Mouse (Mus musculus): ENCODE measurements around the gene Mrpl23. TPM values are rescaled to one million over a fixed set of nuclear protein-coding genes. Genes with fewer than 3 reads are reported as not detected.

Mrpl23 gene
- polyA plus RNA-seq, 1 experiment from 2014 or later, result 11.4 TPM

DNA sequence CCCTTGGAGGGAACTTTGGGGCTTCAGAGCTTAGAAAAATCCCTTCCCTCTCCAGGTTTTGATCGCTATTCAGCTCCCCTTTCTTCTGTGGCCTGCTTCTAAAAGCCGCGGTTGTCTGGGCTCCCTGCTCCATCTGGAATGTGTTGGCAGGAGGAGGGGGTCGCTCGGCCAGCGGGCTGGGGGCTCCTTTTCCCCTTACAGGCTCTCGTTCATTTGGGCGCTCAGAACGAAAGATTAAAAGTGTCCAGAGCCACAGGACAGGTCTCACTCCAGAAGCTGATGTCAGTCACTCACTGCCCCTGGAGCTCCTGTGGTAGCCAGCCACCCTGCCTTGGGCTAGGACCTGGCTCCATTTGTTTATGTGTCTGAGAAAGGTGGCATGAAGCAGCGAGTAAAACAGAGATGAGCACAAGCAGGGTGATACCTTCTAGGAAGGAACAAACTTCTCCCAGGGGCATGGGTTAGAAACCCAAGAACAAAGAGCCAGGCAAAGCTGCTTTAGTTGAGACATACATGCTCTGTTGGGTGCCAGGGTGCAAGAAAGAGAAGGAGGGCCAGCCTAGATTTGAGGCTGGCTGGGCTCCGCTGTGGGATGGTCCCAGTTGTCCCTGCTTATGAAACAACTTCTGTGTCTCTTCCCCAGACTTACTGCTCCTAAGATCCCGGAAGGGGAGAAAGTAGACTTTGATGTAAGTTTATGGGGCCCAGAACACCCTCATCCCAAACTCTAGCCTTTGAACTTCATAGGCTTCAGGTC is 22.3 kb upstream of the Mrpl23 start:
- ATAC-seq (ENCODE audit: low read depth), result no peak
- no peak overlapping the region for H3K27ac ChIP-seq (ENCODE audit: low read length)
- no peaks in the 10 kb centered on the region for H3K9me3 ChIP-seq (replicated peaks; ENCODE audit: control insufficient read depth, low read length)
- H3K9ac ChIP-seq (ENCODE audit: low read depth, low read length), result no peak overlapping the region
- H3K36me3 ChIP-seq (ENCODE audit: control insufficient read depth, insufficient read depth), result no peaks in the 10 kb centered on the region
- no peak overlapping the region for H3K4me3 ChIP-seq (ENCODE audit: low read depth, low read length)
- H3K4me1 ChIP-seq (ENCODE audit: control insufficient read depth, low read depth, low read length), result no peaks in the 10 kb centered on the region
- no peak overlapping the region for H3K4me2 ChIP-seq (ENCODE audit: low read depth, low read length)
- 43% methylated on average over 12 of the region's 12 CpGs for WGBS (ENCODE audit: insufficient replicate concordance)
- no peaks in the 10 kb centered on the region for H3K27me3 ChIP-seq (ENCODE audit: control insufficient read depth, insufficient read depth, low read depth, low read length)

DNA sequence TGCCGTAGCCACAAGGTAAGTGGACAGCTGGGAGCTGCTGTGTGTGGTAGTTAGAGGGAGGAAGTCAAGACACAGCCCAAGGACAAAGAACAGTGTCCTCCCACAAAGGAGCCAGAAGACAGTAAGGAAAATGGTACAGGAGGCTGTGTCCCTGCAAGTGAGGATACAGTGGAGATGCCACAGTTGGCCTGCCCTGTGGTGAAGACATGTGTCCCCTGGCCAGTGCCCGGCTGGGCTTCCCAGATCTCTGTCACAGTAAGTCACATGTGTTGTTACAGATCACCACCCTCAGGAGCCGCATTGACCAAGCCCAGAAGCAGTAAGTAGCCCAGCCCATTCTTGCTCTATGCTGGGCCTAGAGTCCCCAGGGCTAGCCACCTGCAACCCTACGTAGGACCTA is 18.4 kb upstream of the Mrpl23 start:
- H3K27ac ChIP-seq (ENCODE audit: low read length), result no peak overlapping the region
- ATAC-seq (ENCODE audit: low read depth), result no peak
- no peak overlapping the region for H3K4me2 ChIP-seq (ENCODE audit: low read depth, low read length)
- no peak overlapping the region for H3K9ac ChIP-seq (ENCODE audit: low read depth, low read length)
- no peaks in the 10 kb centered on the region for H3K36me3 ChIP-seq (ENCODE audit: control insufficient read depth, insufficient read depth)
- no peaks in the 10 kb centered on the region for H3K4me1 ChIP-seq (ENCODE audit: control insufficient read depth, low read depth, low read length)
- H3K9me3 ChIP-seq (replicated peaks; ENCODE audit: control insufficient read depth, low read length), result no peaks in the 10 kb centered on the region
- WGBS (ENCODE audit: insufficient replicate concordance), result 57% methylated on average over 4 of the region's 4 CpGs
- H3K4me3 ChIP-seq (ENCODE audit: low read depth, low read length), result no peak overlapping the region
- no peaks in the 10 kb centered on the region for H3K27me3 ChIP-seq (ENCODE audit: control insufficient read depth, insufficient read depth, low read depth, low read length)

DNA sequence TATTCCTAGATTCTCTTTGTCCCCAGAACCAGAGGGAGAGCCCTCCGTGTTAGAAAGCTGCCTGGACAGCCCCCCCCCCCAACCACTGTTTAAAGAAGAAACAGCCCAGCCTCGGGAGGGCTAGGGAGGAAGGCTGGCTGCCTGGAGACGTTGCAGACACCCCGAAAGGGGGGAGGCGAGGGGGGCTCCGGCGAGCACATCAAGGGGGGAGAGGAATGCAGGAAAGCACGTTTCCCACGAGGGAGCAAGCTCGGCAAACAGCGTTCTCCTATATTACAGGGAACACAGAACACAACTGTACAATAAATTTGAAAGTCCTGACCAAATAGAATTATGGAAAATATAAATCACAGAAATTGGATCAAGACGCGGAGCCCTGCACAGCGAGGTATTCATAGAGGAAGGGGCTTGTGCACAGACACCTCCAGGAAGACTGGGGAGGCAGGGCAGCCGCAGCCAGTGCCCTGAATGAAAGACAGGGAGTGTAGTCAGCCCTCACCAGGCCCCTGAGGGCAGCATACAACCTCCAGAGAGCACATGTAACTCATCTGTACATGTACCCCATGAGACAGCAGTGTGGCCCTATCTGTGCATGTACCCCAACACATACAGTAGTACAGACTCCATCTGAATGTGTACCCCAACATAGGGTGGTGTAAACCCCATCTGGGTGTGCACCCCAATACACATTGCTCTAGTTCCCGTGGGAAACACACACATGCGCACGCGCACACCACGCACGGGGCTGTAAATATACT is 16.1 kb upstream of the Mrpl23 start:
- H3K36me3 ChIP-seq (ENCODE audit: control insufficient read depth, insufficient read depth), result no peaks in the 10 kb centered on the region
- no peak overlapping the region for H3K4me3 ChIP-seq (ENCODE audit: low read depth, low read length)
- no peaks in the 10 kb centered on the region for H3K4me1 ChIP-seq (ENCODE audit: control insufficient read depth, low read depth, low read length)
- no peaks in the 10 kb centered on the region for H3K9me3 ChIP-seq (replicated peaks; ENCODE audit: control insufficient read depth, low read length)
- no peak overlapping the region for H3K9ac ChIP-seq (ENCODE audit: low read depth, low read length)
- WGBS (ENCODE audit: insufficient replicate concordance), result 48% methylated on average over 21 of the region's 21 CpGs
- no peaks in the 10 kb centered on the region for H3K27me3 ChIP-seq (ENCODE audit: control insufficient read depth, insufficient read depth, low read depth, low read length)
- 0 out of 2 replicates have a peak, but pooled peaks have one; percentile 13 for ATAC-seq (ENCODE audit: low read depth)
- H3K27ac ChIP-seq (ENCODE audit: low read length), result no peak overlapping the region
- H3K4me2 ChIP-seq (ENCODE audit: low read depth, low read length), result no peak overlapping the region

DNA sequence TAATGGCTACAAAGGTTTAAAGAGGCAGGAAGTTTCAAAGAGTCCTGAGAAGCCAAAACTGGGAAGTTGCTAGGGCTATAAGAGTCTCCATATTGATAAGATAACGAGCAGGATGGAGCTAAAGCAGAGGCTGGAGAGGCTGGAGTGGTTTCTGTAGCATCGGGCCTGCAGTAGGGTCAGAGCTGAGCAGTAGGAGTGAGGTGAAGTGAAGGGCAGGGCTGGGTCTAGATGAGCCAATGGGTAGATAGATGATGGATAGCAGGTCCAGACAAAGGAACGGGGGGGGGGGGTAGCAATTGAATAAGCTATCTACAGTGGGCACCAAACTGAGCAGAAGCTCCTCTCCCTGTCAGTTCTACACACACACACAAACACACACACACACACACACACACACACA is 15.0 kb upstream of the Mrpl23 start:
- no peak for ATAC-seq (ENCODE audit: low read depth)
- Histone ChIP-seq H3K27me3 (ENCODE audit: control insufficient read depth, insufficient read depth, low read depth, low read length) (no peaks in the 10 kb centered on the region), H3K4me2 (ENCODE audit: low read depth, low read length) (no peak overlapping the region), H3K9ac (ENCODE audit: low read depth, low read length) (no peak overlapping the region), H3K27ac (ENCODE audit: low read length) (no peak overlapping the region), H3K36me3 (ENCODE audit: control insufficient read depth, insufficient read depth) (no peaks in the 10 kb centered on the region), H3K4me3 (ENCODE audit: low read depth, low read length) (no peak overlapping the region), H3K4me1 (ENCODE audit: control insufficient read depth, low read depth, low read length) (no peaks in the 10 kb centered on the region), H3K9me3 (replicated peaks; ENCODE audit: control insufficient read depth, low read length) (no peaks in the 10 kb centered on the region)
- WGBS (ENCODE audit: insufficient replicate concordance), result 26% methylated on average over 3 of the region's 3 CpGs

DNA sequence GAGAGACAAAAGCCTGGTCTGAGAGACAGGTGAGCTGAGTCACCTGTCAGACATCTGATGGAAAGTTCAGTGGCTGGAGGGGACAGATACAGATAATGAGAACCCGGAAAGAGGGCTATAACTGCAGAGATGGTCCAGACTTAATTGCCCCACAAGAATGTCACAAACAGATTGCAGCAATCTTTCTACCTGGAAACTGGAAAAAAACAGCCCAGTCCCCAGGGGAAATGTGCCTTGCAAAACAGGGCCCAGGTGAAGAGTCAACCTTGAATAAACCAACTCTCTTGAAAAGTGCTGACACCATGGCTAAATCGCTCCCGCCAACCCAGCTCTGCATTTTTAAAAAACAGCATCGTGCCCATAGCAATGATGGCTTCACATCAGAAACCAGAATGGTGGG is 12.2 kb upstream of the Mrpl23 start:
- Histone ChIP-seq H3K9ac (ENCODE audit: low read depth, low read length) (no peak overlapping the region), H3K9me3 (replicated peaks; ENCODE audit: control insufficient read depth, low read length) (no peaks in the 10 kb centered on the region), H3K4me2 (ENCODE audit: low read depth, low read length) (no peak overlapping the region), H3K4me1 (ENCODE audit: control insufficient read depth, low read depth, low read length) (peaks cover 7% of the 10 kb centered on the region), H3K4me3 (ENCODE audit: low read depth, low read length) (no peak overlapping the region), H3K36me3 (ENCODE audit: control insufficient read depth, insufficient read depth) (no peaks in the 10 kb centered on the region), H3K27me3 (ENCODE audit: control insufficient read depth, insufficient read depth, low read depth, low read length) (no peaks in the 10 kb centered on the region), H3K27ac (ENCODE audit: low read length) (no peak overlapping the region)
- WGBS (ENCODE audit: insufficient replicate concordance), result 71% methylated on average over 4 of the region's 4 CpGs
- ATAC-seq (ENCODE audit: low read depth), result no peak

DNA sequence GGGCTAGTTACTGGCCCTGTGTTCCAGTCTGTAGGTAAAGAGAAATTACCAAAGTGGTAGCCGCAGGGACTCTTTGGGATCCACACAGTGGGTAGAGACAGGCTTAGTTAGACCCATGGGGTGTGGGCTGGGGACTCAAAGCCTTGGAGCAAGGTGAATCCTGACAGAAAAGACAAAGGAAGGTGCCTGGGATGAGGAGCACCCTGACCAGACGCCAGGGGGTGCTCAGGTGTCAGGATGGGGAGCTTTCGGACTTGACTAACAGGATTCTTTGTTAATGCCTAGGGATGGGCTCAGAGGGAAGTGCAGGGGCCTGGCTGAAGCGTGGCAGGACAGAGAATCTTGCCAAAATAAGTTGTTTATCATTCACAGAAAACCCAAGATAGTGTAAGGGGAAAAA is 10.1 kb upstream of the Mrpl23 start:
- H3K9ac ChIP-seq (ENCODE audit: low read depth, low read length), result no peak overlapping the region
- H3K27me3 ChIP-seq (ENCODE audit: control insufficient read depth, insufficient read depth, low read depth, low read length), result no peaks in the 10 kb centered on the region
- no peak overlapping the region for H3K4me3 ChIP-seq (ENCODE audit: low read depth, low read length)
- no peaks in the 10 kb centered on the region for H3K36me3 ChIP-seq (ENCODE audit: control insufficient read depth, insufficient read depth)
- H3K4me1 ChIP-seq (ENCODE audit: control insufficient read depth, low read depth, low read length), result peaks cover 9% of the 10 kb centered on the region
- ATAC-seq (ENCODE audit: low read depth), result peak; percentile 33; the same call in 1 of the 2 replicates
- H3K9me3 ChIP-seq (replicated peaks; ENCODE audit: control insufficient read depth, low read length), result no peaks in the 10 kb centered on the region
- 27% methylated on average over 4 of the region's 4 CpGs for WGBS (ENCODE audit: insufficient replicate concordance)
- H3K4me2 ChIP-seq (ENCODE audit: low read depth, low read length), result no peak overlapping the region
- no peak overlapping the region for H3K27ac ChIP-seq (ENCODE audit: low read length)

DNA sequence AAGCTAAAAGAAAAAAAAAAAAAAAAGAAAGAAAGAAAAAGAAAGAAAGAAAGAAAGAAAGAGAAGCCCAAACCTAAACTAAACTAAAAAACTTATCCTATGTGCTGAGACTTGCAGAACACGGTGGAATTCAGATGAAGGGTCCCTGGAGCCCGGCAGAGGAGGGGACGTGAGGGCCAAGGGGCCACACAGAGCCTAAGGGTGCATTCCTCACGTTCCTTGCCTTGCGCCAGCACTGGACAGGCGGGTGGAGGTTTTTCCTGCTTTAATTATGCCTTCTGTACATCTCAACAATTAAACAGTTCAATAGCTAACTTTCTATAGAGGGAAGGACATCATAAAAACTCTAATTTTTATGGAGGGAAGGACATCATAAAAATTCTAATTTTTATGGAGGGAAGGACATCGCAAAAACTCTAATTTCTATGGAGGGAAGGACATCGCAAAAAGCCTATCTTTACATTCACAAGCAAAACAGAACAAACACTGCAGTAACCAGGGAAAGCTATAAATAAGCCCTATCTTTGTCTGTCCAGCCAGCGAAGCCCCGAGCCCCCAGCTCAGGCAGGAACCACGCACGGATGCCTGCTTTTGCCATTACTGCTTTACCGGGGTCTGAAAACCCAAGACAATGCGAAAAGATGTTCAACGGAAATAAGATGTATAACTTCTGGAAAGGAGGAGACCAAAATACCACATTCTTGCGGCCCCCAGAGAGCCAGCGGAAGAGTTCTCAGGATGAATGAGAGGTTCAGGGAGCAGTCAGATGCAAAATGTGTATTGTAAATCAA is 9.1 kb upstream of the Mrpl23 start:
- no peak for ATAC-seq (ENCODE audit: low read depth)
- 41% methylated on average over 17 of the region's 17 CpGs for WGBS (ENCODE audit: insufficient replicate concordance)

DNA sequence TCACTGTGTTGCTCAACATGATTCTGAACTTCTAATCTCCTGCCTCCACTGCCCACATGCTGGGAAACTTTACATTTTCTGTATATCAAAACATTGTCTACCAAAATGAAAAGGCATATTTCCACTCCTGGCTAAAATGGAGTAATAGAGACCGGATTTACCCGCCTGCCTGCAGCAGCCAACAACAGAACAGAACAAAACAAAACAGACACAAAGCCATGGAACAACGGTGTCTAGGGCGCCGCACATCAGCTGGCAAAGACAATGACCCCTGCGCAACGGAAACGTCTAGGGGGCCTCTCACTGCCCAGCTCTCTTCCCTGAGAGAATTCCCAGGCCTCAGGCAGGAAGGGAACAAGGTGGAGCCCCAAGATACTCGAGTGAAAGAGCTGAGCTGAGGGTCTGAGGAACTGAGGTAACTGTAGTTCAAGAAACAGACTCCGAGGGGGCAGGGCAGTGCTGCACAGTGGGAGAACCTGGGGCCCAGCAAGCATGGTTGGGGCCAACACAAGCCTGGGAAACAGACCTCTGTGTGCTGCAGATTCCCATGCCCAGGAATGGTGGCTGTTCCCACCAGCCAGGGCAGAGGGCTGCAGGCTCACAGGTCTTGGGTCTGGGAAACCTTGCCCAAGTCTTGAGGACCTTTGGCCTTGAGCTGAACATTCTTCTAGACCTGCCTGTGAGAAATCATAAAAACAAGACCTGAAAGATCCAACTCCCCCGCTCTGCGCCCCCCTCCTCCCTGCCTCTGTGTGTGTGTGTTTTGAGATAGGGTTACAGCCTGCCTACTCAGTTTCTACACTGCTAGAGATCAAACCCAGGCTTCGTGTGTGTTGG is 6.9 kb upstream of the Mrpl23 start:
- no peak overlapping the region for H3K9ac ChIP-seq (ENCODE audit: low read depth, low read length)
- H3K9me3 ChIP-seq (replicated peaks; ENCODE audit: control insufficient read depth, low read length), result no peaks in the 10 kb centered on the region
- H3K27me3 ChIP-seq (ENCODE audit: control insufficient read depth, insufficient read depth, low read depth, low read length), result no peaks in the 10 kb centered on the region
- H3K4me2 ChIP-seq (ENCODE audit: low read depth, low read length), result no peak overlapping the region
- ATAC-seq (ENCODE audit: low read depth), result peak; percentile 44
- H3K4me3 ChIP-seq (ENCODE audit: low read depth, low read length), result no peak overlapping the region
- 28% methylated on average over 13 of the region's 13 CpGs for WGBS (ENCODE audit: insufficient replicate concordance)
- H3K4me1 ChIP-seq (ENCODE audit: control insufficient read depth, low read depth, low read length), result peaks cover 18% of the 10 kb centered on the region
- no peak overlapping the region for H3K27ac ChIP-seq (ENCODE audit: low read length)
- no peaks in the 10 kb centered on the region for H3K36me3 ChIP-seq (ENCODE audit: control insufficient read depth, insufficient read depth)

More for the DNA sequence above, 9.1 kb upstream of the Mrpl23 start:
- H3K4me1 ChIP-seq (ENCODE audit: control insufficient read depth, low read depth, low read length), result peaks cover 9% of the 10 kb centered on the region
- H3K9me3 ChIP-seq (replicated peaks; ENCODE audit: control insufficient read depth, low read length), result no peaks in the 10 kb centered on the region
- no peak overlapping the region for H3K4me2 ChIP-seq (ENCODE audit: low read depth, low read length)
- H3K27ac ChIP-seq (ENCODE audit: low read length), result no peak overlapping the region
- no peak overlapping the region for H3K9ac ChIP-seq (ENCODE audit: low read depth, low read length)
- no peak overlapping the region for H3K4me3 ChIP-seq (ENCODE audit: low read depth, low read length)
- no peaks in the 10 kb centered on the region for H3K27me3 ChIP-seq (ENCODE audit: control insufficient read depth, insufficient read depth, low read depth, low read length)
- no peaks in the 10 kb centered on the region for H3K36me3 ChIP-seq (ENCODE audit: control insufficient read depth, insufficient read depth)
